Mouse (Mus musculus): ENCODE data around the gene Map2k5.

The Map2k5 gene

DNA sequence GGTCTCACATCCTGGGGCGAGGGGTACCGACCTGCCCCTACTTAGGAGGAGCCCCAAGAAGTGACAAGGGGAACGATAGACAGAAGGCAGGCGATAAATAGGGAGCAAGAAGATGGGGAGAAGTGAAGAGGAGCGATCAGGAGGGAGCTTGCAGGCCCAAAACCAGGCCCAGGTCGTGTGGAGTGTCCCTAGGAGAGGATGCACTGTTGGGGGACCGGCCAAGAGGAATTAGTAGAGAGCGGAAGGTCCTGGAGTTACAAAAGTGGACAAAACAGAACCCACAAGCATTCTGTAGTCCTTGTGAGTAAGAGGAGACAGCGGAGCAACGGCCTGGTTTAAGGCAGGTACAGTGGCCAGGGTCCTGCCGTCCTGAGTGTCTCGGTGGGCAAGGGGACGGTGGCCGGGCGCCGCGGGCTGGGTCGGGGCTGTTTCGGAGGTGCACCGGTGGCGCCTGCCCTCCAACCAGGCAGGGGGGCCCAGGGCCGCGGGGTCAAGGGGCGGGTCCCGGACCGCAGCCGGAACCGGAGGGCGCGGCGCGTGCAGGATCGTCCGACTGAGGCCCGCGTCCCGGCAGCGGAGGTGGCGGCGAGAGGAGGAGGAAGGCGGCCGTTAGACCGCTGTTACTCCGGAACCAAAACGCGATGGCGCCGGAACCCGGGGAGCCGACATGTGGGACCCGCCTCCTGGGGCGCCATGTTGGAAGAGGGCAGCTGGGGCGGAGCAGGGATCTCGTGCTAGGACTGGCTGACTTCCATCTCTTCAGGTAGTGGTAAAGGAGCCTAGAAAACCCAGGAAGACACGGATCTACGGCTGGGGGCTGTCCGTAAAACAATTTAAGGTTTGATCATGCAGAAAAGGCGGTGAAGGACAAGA, at the start of gene Map2k5:
Gene Map2k5 (minus strand): TSS at position 633 of the 873 bp plus-strand sequence.
- peak; percentile 81 for DNase-seq (ENCODE audit: low read depth, low spot score)

DNA sequence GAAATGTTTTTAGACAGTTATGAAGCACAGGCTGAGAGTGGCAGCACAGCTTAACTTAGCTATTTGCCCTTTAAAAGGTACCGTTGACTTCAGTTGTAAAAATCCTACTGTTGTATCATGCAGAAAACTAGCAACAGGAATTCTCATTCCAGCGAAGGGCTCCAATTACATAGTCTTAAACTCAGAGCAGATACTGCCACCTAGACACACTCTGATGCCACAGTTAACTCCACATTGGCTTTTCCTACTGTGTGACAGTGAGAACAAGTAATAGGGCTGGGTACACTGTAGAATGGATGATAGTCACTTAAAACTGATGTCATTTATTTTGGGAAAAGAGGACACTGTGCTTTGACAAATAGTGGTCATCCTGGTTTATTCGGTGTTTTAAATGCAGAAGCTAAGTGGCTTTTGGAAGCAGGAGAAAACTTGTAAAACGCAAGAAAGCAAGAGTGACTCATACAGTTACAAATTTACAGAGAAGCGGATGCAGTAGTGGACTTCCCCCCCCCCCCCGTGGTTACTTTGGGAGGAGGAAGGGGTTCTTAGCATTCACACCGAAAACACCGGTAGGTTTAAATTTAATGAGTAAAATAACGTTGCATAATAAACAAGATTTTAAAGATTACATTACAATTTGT, 43.5 kb upstream of the Map2k5 start:
- no peak for DNase-seq (ENCODE audit: low read depth, low spot score)

DNA sequence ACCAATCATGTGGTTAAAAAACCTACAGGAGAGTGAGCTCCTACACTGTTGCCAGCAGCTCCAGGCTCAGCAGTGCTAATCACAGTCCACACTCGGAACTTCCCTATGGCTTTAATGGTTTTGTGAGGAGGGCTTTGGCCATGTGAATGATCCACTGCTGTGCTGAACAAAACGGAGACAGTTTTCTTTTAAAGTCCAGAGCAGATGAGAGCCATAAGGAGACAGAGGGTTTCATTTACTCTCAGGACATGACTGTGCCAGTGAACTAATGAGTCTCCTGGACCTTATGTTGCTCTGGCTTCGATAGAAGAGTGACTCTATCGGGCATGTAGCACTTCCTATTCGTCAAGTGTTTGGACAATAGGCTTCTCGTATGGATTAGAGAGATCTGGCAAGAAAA, 42.7 kb upstream of the Map2k5 start:
- peak; percentile 9 for DNase-seq (ENCODE audit: low read depth, low spot score)

DNA sequence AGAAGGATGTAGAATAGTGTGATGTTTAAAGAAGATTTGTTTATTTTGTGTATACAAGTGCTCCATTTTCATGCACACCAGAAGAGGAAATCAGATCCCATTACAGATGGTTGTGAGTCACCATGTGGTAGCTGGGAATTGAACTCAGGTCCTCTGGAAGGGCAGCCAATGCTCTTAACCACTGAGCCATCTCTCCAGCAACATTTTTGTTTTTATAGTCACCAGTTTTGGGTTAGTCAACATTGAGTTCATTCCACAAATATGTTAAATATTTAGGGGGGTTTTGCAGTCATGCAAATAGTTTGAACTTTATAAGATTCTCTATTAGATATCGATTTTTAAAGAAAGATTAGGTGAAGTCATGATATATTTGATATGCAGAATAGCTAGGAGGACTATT, 22.5 kb upstream of the Map2k5 start:
- DNase-seq (ENCODE audit: low read depth, low spot score) = no peak

DNA sequence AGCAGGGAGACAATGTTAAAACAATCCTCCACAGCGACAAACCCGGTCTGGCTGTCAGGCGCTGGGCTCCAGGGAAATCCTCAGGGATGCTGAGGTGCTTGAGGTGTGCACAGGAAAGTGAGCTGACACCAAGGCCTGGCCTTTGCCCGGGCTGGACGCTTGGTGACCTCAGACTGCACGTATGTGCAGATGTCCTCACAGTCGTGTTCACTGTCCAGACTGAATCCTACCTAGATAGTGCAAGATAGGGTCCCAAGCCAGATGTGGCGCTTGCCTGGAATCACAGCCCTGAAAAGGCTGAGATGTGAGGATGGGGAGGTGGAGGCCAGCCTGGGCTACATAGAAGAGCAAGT, 21.7 kb upstream of the Map2k5 start:
- DNase-seq (ENCODE audit: low read depth, low spot score) = no peak

DNA sequence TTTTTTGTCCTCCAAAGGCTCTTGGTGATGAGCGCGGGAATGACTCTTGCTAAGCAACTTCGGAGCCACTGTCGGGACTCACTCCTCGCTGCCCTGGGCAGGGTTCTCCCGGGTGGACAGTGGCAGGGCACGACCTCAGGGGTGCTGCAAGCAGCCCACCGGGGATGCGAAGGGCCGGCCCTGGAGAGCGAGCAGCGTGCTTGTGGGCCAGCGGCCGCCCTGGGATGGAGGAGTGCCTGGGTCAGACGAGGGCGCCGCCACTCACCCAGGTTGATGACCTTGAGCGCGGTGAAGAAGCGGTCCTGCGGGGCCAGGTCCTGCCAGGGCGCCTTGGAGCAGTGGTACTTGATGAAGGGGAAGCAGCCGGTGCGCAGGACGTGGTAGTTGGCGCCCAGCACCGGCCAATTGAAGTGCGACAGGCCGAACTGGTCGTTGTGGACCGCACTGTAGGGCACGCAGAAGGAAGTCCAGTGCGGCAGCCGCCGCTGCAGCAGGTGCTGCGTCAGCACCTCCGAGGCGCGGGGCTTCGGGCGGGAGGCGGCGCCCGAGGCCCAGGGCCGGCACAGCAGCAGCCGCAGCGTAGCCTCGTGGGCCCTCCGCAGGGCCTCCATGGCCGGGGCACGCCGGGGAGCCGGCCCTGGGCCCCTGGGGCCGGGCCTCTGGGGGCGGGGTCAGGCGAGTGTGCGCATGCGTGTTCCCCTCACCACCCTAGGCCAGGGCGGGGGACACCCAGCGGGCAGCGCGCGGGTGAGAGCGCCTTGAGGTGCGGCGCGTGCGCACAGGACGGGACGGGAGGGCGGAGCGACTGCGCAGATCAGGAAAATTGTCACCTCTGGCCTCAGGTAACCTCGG, 21.1 kb upstream of the Map2k5 start, which contains the start of gene 2300009A05Rik:
Gene 2300009A05Rik (minus strand): TSS at position 636 of the 852 bp plus-strand sequence.
- peak; percentile 88 for DNase-seq (ENCODE audit: low read depth, low spot score)

DNA sequence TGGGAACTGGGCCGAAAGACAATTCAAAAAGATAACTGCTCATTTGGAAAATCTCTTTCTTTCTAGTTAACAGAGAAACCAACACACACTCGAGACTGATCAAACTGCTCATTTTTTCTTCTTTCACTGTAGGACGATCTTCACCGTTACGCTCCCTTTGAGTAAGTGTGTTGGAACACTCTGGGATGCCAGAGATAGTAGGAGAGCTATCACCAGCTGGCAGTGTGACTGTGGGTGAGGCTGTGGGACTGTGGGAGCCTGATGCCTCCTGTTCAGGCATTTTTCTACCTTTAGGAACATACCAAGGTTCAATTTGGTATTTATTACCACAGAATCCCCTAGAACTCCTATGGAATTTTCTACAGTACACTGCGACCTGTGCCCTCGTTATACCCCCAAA, 17.9 kb upstream of the Map2k5 start:
- DNase-seq (ENCODE audit: low read depth, low spot score) = no peak

DNA sequence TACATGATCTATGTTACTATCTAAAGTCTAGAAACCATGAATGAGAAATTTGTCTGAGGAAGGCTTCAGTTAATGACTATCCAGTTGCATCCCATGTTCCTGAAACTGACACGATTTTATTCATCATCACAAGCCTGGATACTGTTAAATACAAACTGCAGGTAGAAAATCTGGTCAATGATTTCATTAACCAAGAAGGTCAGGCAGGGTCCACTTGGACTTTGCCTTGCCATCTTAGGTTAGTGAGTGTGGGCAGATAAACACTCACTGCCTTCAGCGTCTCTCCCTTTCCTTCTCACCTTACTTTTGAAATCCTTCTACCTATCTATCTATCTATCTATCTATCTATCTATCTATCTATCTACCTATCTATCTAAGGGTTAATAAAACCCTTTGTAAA, 13.6 kb upstream of the Map2k5 start:
- no peak for DNase-seq (ENCODE audit: low read depth, low spot score)

DNA sequence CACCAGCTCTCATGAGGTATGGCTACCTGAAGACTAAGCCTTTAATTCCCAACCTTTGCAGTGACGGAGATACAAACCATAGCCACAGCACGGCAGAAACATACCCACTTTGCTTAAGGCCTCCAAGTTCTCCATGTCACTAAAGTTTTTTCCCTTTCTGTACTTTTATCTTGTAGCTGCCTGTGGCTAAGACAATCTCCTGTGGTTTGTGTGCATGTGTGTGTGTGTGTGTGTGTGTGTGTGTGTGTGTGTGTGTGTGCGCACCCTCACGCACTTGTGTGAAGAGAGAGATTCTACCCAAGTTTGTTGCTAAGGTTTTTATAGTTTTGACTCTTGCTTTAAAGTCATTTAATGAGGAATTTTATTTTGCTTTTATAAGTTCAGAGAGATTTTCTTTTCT, 5.1 kb upstream of the Map2k5 start:
- no peak for DNase-seq (ENCODE audit: low read depth, low spot score)

DNA sequence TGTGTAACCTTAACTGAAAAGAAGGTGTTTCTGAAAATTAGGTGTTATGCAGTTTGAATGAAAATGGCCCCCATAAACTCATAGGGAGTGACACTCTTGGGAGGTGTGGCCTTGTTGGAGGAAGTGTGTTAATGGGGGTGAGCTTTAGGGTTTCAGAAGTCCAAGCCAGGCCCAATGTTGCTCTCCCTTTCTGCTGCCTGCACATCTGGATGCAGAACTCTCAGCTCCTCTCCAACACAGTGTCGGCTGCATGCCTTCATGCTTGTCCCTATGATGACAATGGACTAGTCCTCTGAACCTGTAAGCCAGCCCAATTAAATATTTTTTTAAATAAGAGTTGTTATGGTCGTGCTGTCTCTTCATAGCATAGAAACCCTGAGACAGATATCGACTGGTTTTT, 2.6 kb upstream of the Map2k5 start:
- DNase-seq (ENCODE audit: low read depth, low spot score) = no peak

DNA sequence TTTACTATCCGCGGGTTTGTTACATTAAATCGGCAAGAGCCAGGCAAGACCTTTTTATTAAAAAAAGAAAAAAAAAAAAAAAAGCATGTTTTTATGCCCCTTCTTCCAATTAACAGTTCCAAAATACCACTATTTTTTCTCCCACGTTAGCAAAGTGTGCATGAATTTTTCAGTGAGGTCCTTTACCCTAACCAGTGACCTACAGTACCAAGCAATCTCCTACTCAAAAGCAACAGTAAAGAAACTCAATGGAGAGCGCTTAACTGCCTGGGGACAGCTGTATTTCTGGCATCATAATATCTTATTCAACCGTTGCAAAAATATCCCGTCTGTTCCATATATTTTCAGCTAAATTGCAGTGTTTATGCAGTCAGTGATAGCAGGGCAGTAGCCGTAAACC, 472 bp upstream of the Map2k5 start:
- DNase-seq (ENCODE audit: low read depth, low spot score) = no peak

DNA sequence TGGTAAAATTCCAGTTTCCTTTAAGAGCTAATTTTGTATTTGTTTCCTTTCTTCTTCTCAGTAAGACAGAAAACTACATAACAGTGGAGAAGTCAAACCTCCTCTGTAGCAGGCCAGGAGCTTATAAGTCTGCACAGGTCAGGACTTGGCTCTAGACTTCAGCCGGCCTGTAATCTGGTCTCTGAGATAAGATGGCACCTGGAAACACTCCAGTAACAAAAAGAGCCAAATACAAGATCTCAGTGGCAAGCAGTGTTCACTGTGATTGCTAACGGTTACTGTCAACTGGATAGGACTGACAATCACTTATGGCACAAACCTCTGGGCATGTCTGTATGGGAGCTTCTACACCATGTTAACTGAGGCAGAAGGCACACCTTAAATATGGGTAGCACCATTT, 4.4 kb downstream of the Map2k5 start:
- no peak for DNase-seq (ENCODE audit: low read depth, low spot score)

DNA sequence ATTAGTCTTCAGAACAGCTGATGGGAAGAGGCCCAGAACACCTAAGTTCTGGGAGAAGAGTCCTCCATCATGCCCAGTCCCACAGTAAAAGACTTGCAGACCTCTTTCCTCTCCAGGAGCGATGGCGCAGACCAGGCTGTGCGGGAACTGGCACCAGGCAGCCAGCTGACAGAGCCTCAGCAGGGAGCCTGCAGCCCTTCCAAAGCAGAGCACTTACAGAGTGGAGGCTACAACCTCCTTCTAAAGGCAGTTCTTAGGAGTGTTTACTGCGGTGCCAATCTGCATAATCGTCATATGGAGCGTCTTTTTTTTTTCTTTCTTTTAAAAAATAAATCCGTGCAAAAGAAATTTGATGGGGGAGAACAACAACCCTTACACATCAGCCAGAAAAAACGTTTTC, 5.2 kb downstream of the Map2k5 start:
- DNase-seq (ENCODE audit: low read depth, low spot score) = no peak

DNA sequence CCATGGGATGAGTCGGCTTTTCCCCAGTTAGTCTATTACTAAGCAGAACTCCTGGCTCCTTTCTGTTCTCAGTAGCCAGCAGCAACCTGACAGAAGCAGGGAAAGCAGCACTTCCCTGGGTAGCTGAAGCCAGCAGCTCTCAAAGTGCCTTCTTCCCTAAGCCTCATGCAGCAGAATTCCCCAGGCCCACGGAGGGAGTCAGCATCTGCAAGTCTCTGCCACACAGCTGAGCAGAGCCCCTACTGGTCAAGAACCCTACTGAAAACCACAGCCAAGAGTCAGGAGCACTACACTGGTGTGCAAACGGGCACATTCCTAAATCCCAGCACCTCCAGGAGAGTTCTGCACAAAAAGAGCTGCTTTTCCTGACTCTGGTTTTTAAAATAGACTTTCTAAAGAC, 17.3 kb downstream of the Map2k5 start:
- no peak for DNase-seq (ENCODE audit: low read depth, low spot score)

DNA sequence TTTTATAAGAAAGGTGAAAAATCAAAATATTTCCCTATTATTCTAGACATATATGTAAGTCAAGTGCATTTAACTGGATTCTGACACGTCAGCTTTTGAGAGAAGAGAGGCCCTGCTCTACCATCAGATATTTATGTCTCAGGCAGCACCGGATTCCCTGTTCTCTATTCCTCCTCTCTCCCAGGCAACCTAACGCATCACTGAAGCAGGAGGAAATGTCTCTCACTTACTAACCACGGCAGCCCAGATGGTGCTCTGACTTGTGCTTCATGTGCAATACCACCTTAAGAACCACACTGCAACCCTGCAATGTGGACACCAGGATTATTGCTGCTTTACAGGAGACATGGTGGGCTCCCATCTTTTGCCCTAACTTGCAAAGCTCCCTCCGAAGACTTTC, 18.7 kb downstream of the Map2k5 start:
- no peak for DNase-seq (ENCODE audit: low read depth, low spot score)

DNA sequence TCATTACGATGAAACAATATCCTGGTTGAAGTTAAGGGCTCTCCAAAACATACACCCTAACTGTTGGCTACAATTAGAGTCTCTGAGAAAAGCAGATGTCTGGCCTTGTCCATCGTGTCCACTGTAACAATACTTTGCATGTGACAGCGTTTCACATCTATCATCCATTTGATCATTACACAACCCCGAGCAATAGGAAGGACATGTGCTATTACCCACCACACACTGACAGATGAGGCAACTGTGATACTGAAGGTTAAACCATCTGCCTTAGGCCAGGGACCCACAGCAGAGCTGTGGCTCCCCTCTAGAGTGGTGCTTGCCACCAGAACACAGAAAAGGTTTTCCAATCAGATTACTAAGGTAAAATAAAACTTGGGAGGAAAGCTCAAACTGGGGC, 21.0 kb downstream of the Map2k5 start:
- no peak for DNase-seq (ENCODE audit: low read depth, low spot score)

DNA sequence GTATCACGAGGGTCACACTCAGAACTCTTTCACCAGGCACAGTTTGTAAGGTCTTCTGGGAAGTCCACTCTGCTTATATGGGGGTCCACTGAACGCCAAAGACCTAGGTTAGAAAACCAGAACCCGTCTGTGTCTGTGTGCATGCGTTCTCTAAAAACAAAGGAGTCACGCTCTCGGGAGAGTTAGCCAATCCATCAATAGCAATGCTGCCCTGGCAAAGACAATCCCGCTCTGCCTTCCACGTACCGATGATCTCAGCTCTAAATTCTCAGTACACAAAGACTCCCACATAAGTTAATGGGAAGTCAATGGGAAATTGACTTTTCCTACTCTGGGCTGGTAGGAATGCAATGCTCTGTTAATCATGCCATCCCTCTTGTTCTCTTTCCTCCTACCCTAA, 21.4 kb downstream of the Map2k5 start:
- DNase-seq (ENCODE audit: low read depth, low spot score) = no peak

DNA sequence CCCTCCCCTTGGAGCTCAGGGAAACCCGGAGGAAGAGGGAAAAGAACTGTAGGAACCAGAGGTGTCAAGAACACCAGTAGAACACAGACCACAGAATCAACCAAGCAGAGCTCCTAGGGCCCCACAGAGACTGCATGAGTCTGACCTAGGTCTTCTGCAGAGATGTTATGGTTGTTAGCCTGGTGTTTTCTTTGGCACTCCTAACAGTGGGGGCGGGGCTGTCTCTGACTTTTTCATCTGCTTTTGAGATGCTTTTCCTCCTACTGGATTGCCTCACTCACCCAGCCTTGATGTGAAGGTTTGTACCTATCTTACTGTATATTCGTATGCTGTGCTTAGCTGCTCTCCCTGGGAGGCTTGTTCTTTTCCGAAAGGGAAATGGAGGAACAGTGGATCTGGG, 23.5 kb downstream of the Map2k5 start:
- DNase-seq (ENCODE audit: low read depth, low spot score) = no peak

DNA sequence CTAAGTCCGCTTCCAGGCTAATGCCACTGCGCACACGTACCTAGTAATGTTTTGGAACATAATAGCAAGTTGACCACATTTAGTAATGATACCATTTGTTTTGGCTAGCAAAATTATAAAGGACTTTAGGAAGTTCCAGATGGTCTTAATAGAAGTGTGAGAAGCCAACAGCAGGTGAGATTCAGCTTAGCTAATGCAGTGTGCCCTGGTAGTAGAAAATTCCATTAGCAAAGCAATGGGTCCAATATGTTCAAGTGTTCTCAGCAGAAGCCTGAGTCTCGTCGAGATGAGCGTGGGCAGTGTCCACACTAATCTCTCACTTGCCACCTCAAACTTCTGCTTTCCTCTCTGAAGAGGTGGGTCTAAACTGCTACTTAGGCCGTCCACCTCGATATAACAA, 27.7 kb downstream of the Map2k5 start:
- DNase-seq (ENCODE audit: low read depth, low spot score) = no peak

DNA sequence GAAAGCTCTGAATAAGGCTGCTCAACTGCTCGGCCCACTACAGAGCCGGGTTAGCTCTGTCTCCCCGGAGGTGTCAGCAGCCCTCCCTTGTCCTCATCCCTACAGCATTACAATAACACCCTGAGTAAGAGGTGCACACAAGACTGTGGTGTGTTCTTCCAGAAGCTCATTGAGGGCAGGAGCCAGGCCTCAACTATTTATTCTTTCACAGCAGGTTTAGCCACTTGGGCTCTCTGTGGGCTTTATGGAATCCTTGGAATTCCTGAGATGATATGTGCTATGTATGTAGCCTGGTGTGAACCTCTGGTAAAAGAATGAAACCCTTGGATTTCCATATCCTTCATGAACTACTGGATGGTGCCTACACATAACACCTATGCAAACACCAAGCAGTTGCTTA, 28.5 kb downstream of the Map2k5 start:
- no peak for DNase-seq (ENCODE audit: low read depth, low spot score)

DNA sequence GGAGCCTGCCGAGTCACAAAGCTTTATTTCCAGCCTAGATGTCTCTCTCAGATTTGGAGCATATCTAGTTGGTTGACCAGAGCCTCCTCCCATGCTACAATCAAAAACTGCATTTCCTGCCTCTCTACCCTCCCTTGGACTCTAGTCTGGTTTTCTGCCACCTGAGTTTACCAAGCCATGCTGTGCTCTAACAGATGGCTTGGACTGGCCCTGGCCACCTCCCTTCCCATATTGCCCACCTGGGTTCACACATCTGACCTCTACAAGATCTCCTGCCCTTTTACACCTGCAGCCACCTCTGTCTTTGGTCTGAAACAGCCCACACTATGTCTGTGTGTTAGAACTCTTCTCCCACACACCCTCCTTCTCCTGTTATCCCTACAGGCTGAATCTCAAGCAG, 29.6 kb downstream of the Map2k5 start:
- no peak for DNase-seq (ENCODE audit: low read depth, low spot score)

DNA sequence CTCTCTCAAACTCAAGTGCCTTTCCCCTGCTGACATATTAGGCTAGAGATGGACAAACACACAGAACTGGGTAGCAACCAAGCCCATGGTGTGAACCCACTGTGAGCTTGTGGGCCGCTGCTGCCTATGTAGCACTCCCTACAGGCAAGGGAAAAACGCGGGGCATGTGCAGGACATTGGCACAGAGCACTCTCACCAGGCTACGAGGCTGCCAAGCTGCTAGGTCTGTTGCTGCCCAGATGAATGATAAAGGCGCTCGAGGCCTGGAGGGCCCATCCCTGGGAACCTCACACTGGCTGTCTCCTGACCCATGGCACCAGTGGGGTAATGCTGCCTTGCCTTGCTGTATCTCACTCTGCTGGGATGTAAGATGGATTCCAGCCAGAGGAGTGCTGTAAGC, 31.7 kb downstream of the Map2k5 start:
- DNase-seq (ENCODE audit: low read depth, low spot score) = no peak
